Mouse (Mus musculus) gastrocnemius, postnatal 25 days (tissue): ENCODE measurements around the gene 4933436I01Rik. TPM values are rescaled to one million over a fixed set of nuclear protein-coding genes. Genes with fewer than 3 reads are reported as not detected.

ENCODE experiments used
- DNase-seq: peaks from one replicate; pipeline ENCODE4 v3.0.0; 2022
- long read RNA-seq, 2 experiments: library from polyadenylated mRNA; stranded (forward); transcript quantifications; one replicate each; pipeline ENCODE4 v2.0.0; 2021
- total RNA-seq, 2 experiments: library from RNA; stranded (reverse); gene quantifications; 1 replicate in 1 of 2; 2 replicates in 1 of 2; pipeline ENCODE4 v1.2.3; 2021

The 4933436I01Rik gene
- total RNA-seq: not detected
- long read RNA-seq, experiment 1: 0 reads
- long read RNA-seq, experiment 2: 0 reads

DNA sequence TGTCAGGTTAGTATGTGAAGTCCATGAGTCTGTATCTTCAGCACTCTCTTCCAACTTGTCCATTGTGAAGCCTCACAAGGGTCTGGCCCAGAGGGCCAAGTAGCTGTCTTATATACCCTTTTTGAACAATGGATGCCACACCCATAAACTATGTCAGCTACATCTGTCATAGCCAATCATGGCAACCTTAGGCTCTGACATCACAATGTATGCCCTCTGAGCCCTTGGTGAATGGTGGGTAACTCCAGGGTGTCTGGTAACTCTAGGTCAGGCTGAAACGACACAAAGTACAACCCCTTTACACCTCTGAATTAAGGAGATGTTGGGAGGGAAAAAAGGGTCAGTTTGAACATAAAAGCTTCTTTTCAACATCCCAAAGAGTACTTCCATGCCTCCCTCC, at the start of gene 4933436I01Rik:
TSS of gene 4933436I01Rik (minus strand) at position 101 of the 400 bp plus-strand sequence.
- no peak for DNase-seq

DNA sequence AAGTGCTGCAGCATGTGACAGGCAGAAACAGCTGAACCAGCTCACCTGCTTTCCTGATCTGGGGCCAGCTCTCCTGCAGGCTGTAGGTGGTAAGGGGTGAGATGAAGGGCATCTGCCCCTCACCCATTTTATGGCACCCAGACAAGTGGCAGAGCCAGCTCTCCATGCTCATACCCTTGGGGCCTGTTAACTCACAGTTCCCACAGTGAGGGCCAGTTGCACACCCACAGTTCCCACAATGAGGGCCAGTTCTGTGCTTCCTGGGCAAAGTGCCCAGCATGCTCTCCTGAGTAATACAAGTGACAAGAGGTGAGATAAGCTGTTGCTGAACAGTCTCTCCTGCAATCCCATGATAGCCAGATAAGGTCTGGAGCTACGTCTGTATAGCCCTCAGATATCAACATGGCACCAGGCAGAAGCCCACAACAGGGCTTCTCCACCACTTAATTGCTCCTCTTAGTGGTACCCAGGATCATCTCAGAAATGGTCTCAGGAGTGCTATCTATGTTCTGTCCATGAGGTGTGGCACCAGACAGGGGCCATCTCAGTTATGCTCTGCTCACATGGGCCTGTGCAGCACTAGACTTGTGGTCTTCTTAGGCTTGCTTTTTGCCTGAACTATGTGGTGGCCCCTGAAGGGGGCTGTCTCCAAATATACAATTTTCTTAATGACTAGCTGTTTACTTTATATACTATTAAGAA, 3.7 kb upstream of the 4933436I01Rik start:
- DNase-seq: no peak

DNA sequence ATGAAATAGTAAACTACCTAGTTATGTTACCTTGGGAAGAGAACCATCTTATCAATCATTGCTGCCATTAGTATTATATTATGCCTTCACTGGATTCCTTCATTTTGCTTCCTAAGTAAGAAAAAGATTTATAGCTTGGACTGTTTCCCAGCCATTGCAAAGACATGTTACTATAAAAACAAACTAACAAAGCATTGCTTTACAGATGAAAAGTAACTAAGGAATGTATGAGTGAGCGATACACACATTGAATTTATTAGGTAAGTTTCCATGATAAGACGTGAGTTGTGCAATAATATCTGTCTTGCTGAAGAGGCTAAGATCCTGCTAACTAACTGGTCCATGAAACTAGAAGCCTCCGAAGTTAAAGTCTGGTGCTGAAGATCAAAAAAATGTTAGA, 37.8 kb downstream of the 4933436I01Rik start:
- no peak for DNase-seq

Other genes with a start within 250 kb of the 4933436I01Rik start
- not detected for gene Gm1140, start 227.9 kb downstream of the 4933436I01Rik start, total RNA-seq
- gene Gm14692, start 225.8 kb downstream of the 4933436I01Rik start, total RNA-seq: not detected